Comparison of ENCODE assay signal across 24 mouse cellular contexts in the genomic region with DNA sequence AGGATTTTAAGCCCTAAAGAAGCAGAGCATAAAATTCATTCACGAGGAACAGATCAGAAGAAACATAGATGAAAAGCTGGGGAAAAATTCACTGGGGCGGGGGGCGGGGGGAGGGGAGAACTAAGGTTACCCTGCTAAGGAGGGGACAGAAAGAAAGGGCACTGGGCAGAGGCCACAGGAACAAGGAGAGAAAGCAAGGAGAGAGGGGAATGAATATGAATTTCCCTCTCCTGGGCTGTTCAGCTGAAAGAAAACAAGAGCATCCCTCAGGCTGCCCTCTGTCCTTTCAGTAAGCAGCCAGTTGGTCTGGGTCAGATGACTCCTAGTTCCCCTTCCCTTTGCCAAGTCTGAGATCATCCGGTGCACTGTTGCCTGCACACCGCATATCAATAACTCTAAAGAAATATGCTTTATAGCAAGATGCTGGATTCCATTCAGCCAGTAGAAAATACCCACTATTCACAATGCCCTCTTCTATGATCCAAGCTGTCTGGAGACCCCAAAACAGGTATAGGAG.
DNase-seq lines count a peak whose midpoint lies in the region; ATAC-seq and TF ChIP-seq lines count a peak whose summit lies in the region.
"Had no signal": no experiment of that assay in that cellular context is flagged by ENCODE, and none has a peak within 500 bp of the region (broad histone marks: within the 10 kb centered on the region; RNA-seq: fewer than 3 reads in every experiment).

No protein-coding gene starts in this region.

- H3K27me3 ChIP-seq in hindbrain, embryonic 10.5 days (ENCODE audit: insufficient read depth, poor library complexity, severe bottlenecking) = no peaks in the 10 kb centered on the region
- H3K27me3 ChIP-seq in hindbrain, postnatal 0 days (ENCODE audit: insufficient read depth, low read length) = no peaks in the 10 kb centered on the region
- H3K27me3 ChIP-seq in midbrain, embryonic 13.5 days = no peaks in the 10 kb centered on the region
- H3K27me3 ChIP-seq in thymus, adult 2 months (ENCODE audit: control insufficient read depth, insufficient read depth, low read length) = no peaks in the 10 kb centered on the region
- H3K27me3 ChIP-seq: embryonic facial prominence, embryonic 15.5 days; liver, embryonic 15.5 days; lung, embryonic 15.5 days had no signal

- H3K4me1 ChIP-seq in hindbrain, embryonic 10.5 days (replicated peaks) = peaks cover 13% of the 10 kb centered on the region
- H3K4me1 ChIP-seq in hindbrain, postnatal 0 days (ENCODE audit: insufficient read depth, low read length) = peaks cover 4% of the 10 kb centered on the region; the same call in 1 of the 2 replicates
- peaks cover 11% of the 10 kb centered on the region; the same call in 1 of the 2 replicates for H3K4me1 ChIP-seq in midbrain, embryonic 13.5 days (replicated peaks)
- no peaks in the 10 kb centered on the region for H3K4me1 ChIP-seq in thymus, adult 2 months (replicated peaks; ENCODE audit: control insufficient read depth, insufficient read depth, low read length)
- H3K4me1 ChIP-seq: embryonic facial prominence, embryonic 15.5 days; liver, embryonic 15.5 days; lung, embryonic 15.5 days had no signal

- DNase-seq in cerebellum, adult 9-11 months = peak; percentile 13
- no peak for DNase-seq in cerebellum, postnatal 36 days
- no peak for DNase-seq in hindbrain, embryonic 10.5 days (ENCODE audit: low spot score)
- no peak for DNase-seq in hindbrain, postnatal 0 days (ENCODE audit: low spot score)
- DNase-seq in brain, adult 2 months (ENCODE audit: low read depth, low spot score) = peak; percentile 57
- DNase-seq in thymus, adult 2 months = no peak
- DNase-seq: gastrocnemius, postnatal 36 days; heart, adult 2 months; heart, postnatal 36 days; kidney, adult 2 months; lung, postnatal 4 days; retina, postnatal 1 day; right cerebral cortex, postnatal 25 days; spleen, adult 18-20 months; thymus, postnatal 14 days had no signal

- TF ChIP-seq CTCF in hindbrain, postnatal 0 days (IDR thresholded peaks at IDR 0.05; ENCODE audit: low read depth) = no peak
- TF ChIP-seq CTCF in thymus, adult 2 months (IDR thresholded peaks at IDR 0.05; ENCODE audit: borderline replicate concordance, control insufficient read depth, extremely low read depth, insufficient read depth, low read length, poor library complexity) = no peak

- no peaks in the 10 kb centered on the region for H3K9me3 ChIP-seq in hindbrain, embryonic 10.5 days
- no peaks in the 10 kb centered on the region for H3K9me3 ChIP-seq in hindbrain, postnatal 0 days (ENCODE audit: low read length)
- no peaks in the 10 kb centered on the region for H3K9me3 ChIP-seq in midbrain, embryonic 13.5 days
- H3K9me3 ChIP-seq: embryonic facial prominence, embryonic 15.5 days; liver, embryonic 15.5 days; lung, embryonic 15.5 days; neural tube, embryonic 13.5 days had no signal

- TF ChIP-seq POLR2A in thymus, adult 2 months (IDR thresholded peaks at IDR 0.05; ENCODE audit: control insufficient read depth, extremely low read depth, insufficient read depth, low read length, poor library complexity) = no peak

- WGBS in hindbrain, embryonic 10.5 days = 54% methylated on average over 5 of the region's 5 CpGs
- WGBS in hindbrain, postnatal 0 days = 22% methylated on average over 5 of the region's 5 CpGs
- WGBS in midbrain, embryonic 13.5 days = 41% methylated on average over 5 of the region's 5 CpGs
- 88% methylated on average over 5 of the region's 5 CpGs for WGBS in thymus, adult 2 months

- H3K27ac ChIP-seq in hindbrain, embryonic 10.5 days = peak overlapping the region; percentile 40
- H3K27ac ChIP-seq in hindbrain, postnatal 0 days = no peak overlapping the region
- no peak overlapping the region; the same call in 1 of the 2 replicates for H3K27ac ChIP-seq in midbrain, embryonic 13.5 days
- no peak overlapping the region for H3K27ac ChIP-seq in thymus, adult 2 months (ENCODE audit: control insufficient read depth, insufficient read depth, low read length)
- H3K27ac ChIP-seq: embryonic facial prominence, embryonic 15.5 days; heart, adult 2 months; kidney, postnatal 0 days; left cerebral cortex, adult 2 months; liver, embryonic 15.5 days; lung, embryonic 15.5 days; neural tube, embryonic 13.5 days had no signal

- H3K4me3 ChIP-seq in hindbrain, embryonic 10.5 days = no peak overlapping the region
- no peak overlapping the region for H3K4me3 ChIP-seq in hindbrain, postnatal 0 days (ENCODE audit: low read length)
- no peak overlapping the region for H3K4me3 ChIP-seq in midbrain, embryonic 13.5 days (replicated peaks)
- H3K4me3 ChIP-seq in thymus, adult 2 months (ENCODE audit: control insufficient read depth, insufficient read depth, low read length) = no peak overlapping the region
- H3K4me3 ChIP-seq: embryonic facial prominence, embryonic 15.5 days; heart, adult 2 months; left cerebral cortex, adult 2 months; liver, embryonic 15.5 days; lung, embryonic 15.5 days; myocyte; neural tube, embryonic 13.5 days had no signal

- no peak overlapping the region for H3K4me2 ChIP-seq in hindbrain, postnatal 0 days (ENCODE audit: low read depth, low read length)
- H3K4me2 ChIP-seq in midbrain, embryonic 13.5 days (replicated peaks) = no peak overlapping the region
- H3K4me2 ChIP-seq: embryonic facial prominence, embryonic 15.5 days; liver, embryonic 15.5 days; lung, embryonic 15.5 days; neural tube, embryonic 13.5 days had no signal

- no peak for ATAC-seq in hindbrain, postnatal 0 days
- ATAC-seq in midbrain, embryonic 13.5 days = peak; percentile 68; the same call in 1 of the 2 replicates
- ATAC-seq: CD4-positive, CD25-positive, alpha-beta regulatory T cell, adult 4 months had no signal

- no peak overlapping the region for H3K9ac ChIP-seq in hindbrain, postnatal 0 days (replicated peaks; ENCODE audit: low read length)
- H3K9ac ChIP-seq in midbrain, embryonic 13.5 days (replicated peaks) = no peak overlapping the region
- H3K9ac ChIP-seq: embryonic facial prominence, embryonic 15.5 days; liver, embryonic 15.5 days; lung, embryonic 15.5 days; neural tube, embryonic 13.5 days had no signal

- H3K36me3 ChIP-seq in hindbrain, embryonic 10.5 days = no peaks in the 10 kb centered on the region
- H3K36me3 ChIP-seq in hindbrain, postnatal 0 days (ENCODE audit: insufficient read depth, low read length) = no peaks in the 10 kb centered on the region
- no peaks in the 10 kb centered on the region for H3K36me3 ChIP-seq in midbrain, embryonic 13.5 days
- no peaks in the 10 kb centered on the region for H3K36me3 ChIP-seq in thymus, adult 2 months (ENCODE audit: control insufficient read depth, insufficient read depth, low read length)
- H3K36me3 ChIP-seq: embryonic facial prominence, embryonic 15.5 days; liver, embryonic 15.5 days; lung, embryonic 15.5 days; neural tube, embryonic 13.5 days had no signal

Comparison
In these comparisons a context has a peak if more than half of its experiments do, and no peak if none do; other contexts are left out.
1. DNase-seq: peak in cerebellum, adult 9-11 months (single experiment) and brain, adult 2 months (single experiment); none in cerebellum, postnatal 36 days (0 of 2), hindbrain, embryonic 10.5 days (single experiment), hindbrain, postnatal 0 days (single experiment) and thymus, adult 2 months (single experiment).